Mouse (Mus musculus) heart, embryonic 12.5 days (tissue): ENCODE measurements around the gene Serpinf1. TPM values are rescaled to one million over a fixed set of nuclear protein-coding genes. Genes with fewer than 3 reads are reported as not detected.

Experiments used
- ATAC-seq: fragments of 200-750 bp; cut with Nextera tagmentation; 2 replicates; pipeline ENCODE4 v1.8.0; 2017; ENCODE audit warnings: moderate TSS enrichment, moderate library complexity; ENCODE audit not compliant: insufficient number of reproducible peaks, low FRiP score
- H3K27ac ChIP-seq: fragments of 300-500 bp; sonication (generic); 2 replicates; pipeline ENCODE4 v1.5.1; 2016; ENCODE audit warnings: mild to moderate bottlenecking, moderate library complexity; ENCODE audit not compliant: poor library complexity, severe bottlenecking
- H3K27me3 ChIP-seq: fragments of 300-500 bp; sonication (generic); replicated peaks from 2 replicates; pipeline ENCODE4 v1.6.1; 2016; ENCODE audit warnings: mild to moderate bottlenecking, moderate library complexity
- H3K36me3 ChIP-seq: fragments of 300-500 bp; sonication (generic); 2 replicates; pipeline ENCODE4 v1.6.1; 2016; ENCODE audit warnings: mild to moderate bottlenecking, moderate library complexity
- H3K4me1 ChIP-seq: fragments of 300-500 bp; sonication (generic); replicated peaks from 2 replicates; pipeline ENCODE4 v1.6.1; 2016; ENCODE audit warnings: mild to moderate bottlenecking
- H3K4me2 ChIP-seq: fragments of 300-500 bp; sonication (generic); 2 replicates; pipeline ENCODE4 v1.6.1; 2016; ENCODE audit warnings: mild to moderate bottlenecking, moderate library complexity
- H3K4me3 ChIP-seq: fragments of 300-500 bp; sonication (generic); 2 replicates; pipeline ENCODE4 v1.5.1; 2016; ENCODE audit warnings: mild to moderate bottlenecking
- H3K9ac ChIP-seq: fragments of 300-500 bp; sonication (generic); 2 replicates; pipeline ENCODE4 v1.6.1; 2016; ENCODE audit warnings: mild to moderate bottlenecking, moderate library complexity
- H3K9me3 ChIP-seq: fragments of 300-500 bp; sonication (generic); replicated peaks from 2 replicates; pipeline ENCODE4 v1.6.1; 2016; ENCODE audit warnings: mild to moderate bottlenecking, moderate library complexity
- WGBS: fragments of 180-500 bp; shearing (Covaris S2); methylation state at CpG from one replicate; pipeline ENCODE4 v1.1.7; 2016; 5-methylcytosine and 5-hydroxymethylcytosine counted together
- polyA plus RNA-seq: library from polyadenylated mRNA; unstranded; fragments of >200 nt; fragmentation: Nextera tagmentation; extraction: Ambion mirVana; gene quantifications from 2 replicates; pipeline ENCODE4 v1.2.1, GENCODE M21; 2016

The Serpinf1 gene
- polyA plus RNA-seq, 1 experiment from 2014 or later: 39.7 TPM

- Histone ChIP-seq H3K9ac (peak overlapping the region; percentile 61), H3K36me3 (no peaks in the 10 kb centered on the region), H3K4me1 (peaks cover 20% of the 10 kb centered on the region), H3K4me2 (peak overlapping the region; percentile 60), H3K27ac (0 out of 2 replicates have a peak overlapping the region, but pooled peaks have one; percentile 3), H3K9me3 (no peaks in the 10 kb centered on the region), H3K4me3 (peak overlapping the region; percentile 43), H3K27me3 (no peaks in the 10 kb centered on the region)
- no peak for ATAC-seq
- 49% methylated on average over 6 of the region's 6 CpGs for WGBS
These were observed 1.0 kb downstream of the Serpinf1 start for GRCm38 (mm10) chr11:75421375-75422012.

GRCm38 (mm10) chr11:75420810-75421374 lies 1.6 kb downstream of the Serpinf1 start:
- H3K9ac ChIP-seq: no peak overlapping the region
- ATAC-seq: no peak
- H3K27me3 ChIP-seq: no peaks in the 10 kb centered on the region
- H3K9me3 ChIP-seq: no peaks in the 10 kb centered on the region
- no peak overlapping the region for H3K4me3 ChIP-seq
- H3K36me3 ChIP-seq: no peaks in the 10 kb centered on the region
- no peak overlapping the region for H3K27ac ChIP-seq
- WGBS: 72% methylated on average over 5 of the region's 5 CpGs
- H3K4me1 ChIP-seq: peaks cover 23% of the 10 kb centered on the region
- peak overlapping the region; percentile 60; the same call in 1 of the 2 replicates for H3K4me2 ChIP-seq

DNA sequence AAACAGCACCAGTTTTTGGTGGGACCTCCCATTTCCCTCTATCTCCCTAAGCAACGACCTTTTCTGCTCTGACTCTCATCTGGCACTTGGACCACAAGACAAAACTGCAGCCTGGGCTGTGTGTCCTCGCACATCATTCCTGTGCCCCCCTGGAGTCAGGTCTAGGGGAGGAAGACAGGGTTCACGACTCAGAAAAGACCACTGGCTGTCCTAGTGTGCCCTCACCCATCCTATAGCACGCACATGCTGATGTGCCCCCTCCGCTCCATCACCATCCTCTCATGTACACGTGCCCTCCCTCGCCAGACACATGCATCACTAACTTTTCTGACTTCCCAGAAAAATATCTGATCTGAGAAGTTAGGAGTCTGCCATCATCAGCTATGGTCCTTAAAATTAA lies 2.5 kb downstream of the Serpinf1 start:
- no peak overlapping the region for H3K4me2 ChIP-seq
- ATAC-seq: no peak
- H3K27me3 ChIP-seq: no peaks in the 10 kb centered on the region
- H3K9me3 ChIP-seq: no peaks in the 10 kb centered on the region
- H3K36me3 ChIP-seq: no peaks in the 10 kb centered on the region
- 72% methylated on average over 7 of the region's 7 CpGs for WGBS
- H3K4me1 ChIP-seq: peaks cover 30% of the 10 kb centered on the region
- H3K27ac ChIP-seq: no peak overlapping the region
- H3K4me3 ChIP-seq: no peak overlapping the region
- H3K9ac ChIP-seq: no peak overlapping the region

DNA sequence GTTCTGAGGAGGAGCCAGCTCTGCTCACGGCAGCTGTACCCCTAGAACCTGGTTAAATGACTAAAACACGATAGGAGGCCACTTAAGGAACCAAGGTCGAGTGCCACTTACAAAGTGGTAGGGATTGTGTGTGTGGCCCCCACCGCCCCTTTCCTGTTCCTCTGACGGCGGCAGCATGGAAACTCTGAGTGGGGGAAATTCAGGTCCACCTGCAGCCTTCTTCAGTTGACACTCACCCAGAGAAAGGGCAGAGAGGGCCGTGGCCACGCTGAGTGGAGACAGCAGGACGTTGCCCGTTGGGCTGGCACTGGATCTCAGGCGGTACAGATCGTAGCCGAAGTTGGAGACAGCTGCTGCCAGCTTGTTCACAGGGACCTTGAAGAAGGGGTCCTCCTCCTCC lies 6.5 kb downstream of the Serpinf1 start:
- Histone ChIP-seq H3K4me1 (peaks cover 18% of the 10 kb centered on the region), H3K4me2 (no peak overlapping the region), H3K9me3 (no peaks in the 10 kb centered on the region), H3K4me3 (no peak overlapping the region), H3K36me3 (0 out of 2 replicates have a peak, but pooled peaks cover 4% of the 10 kb centered on the region), H3K9ac (no peak overlapping the region), H3K27ac (no peak overlapping the region), H3K27me3 (no peaks in the 10 kb centered on the region)
- no peak for ATAC-seq
- WGBS: 74% methylated on average over 13 of the region's 13 CpGs

DNA sequence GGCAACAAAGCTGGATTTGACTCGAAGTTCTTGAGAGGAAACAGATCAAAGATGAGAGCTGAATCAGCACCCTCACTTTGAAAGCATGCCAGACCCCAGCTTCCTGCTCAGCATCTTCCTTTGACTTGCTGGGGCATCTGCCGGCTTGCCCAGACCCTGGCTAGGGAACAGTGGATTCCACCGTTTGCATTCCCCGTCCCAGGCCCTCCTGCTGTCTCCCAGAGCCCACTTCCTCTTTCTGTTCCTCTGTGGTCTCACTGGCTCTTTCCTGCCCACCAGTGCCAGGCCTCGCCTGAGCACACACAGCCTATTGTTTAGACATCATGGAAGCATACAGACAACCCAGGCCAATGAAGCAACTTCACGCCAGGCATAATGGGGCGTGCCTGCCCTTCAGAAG lies 7.4 kb downstream of the Serpinf1 start:
- ATAC-seq: no peak

DNA sequence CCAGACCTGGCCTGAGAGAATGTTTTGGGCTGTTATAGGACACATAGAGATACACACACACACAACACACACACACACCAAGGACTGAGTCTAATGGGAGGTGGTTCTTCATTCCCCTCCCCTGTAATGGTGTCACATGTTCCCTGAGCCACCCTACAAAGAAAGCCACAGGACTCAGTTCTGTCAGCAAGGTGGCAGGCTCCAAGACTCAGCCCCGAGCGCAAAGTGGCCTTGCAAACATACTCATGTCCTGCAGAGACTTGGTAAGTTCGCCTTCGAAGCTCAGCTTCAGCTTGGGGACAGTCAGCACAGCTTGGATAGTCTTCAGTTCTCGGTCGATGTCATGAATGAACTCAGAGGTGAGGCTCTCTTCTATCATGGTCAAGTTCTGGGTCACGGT lies 11.9 kb downstream of the Serpinf1 start:
- Histone ChIP-seq H3K4me2 (no peak overlapping the region), H3K4me1 (peaks cover 8% of the 10 kb centered on the region; the same call in 1 of the 2 replicates), H3K27me3 (no peaks in the 10 kb centered on the region), H3K27ac (no peak overlapping the region), H3K4me3 (no peak overlapping the region), H3K36me3 (peaks cover 17% of the 10 kb centered on the region), H3K9ac (no peak overlapping the region), H3K9me3 (no peaks in the 10 kb centered on the region)
- 86% methylated on average over 7 of the region's 7 CpGs for WGBS
- no peak for ATAC-seq

More for the DNA sequence above, 7.4 kb downstream of the Serpinf1 start:
- no peak overlapping the region for H3K4me2 ChIP-seq
- H3K4me1 ChIP-seq: peaks cover 13% of the 10 kb centered on the region
- WGBS: 43% methylated on average over 7 of the region's 7 CpGs
- no peaks in the 10 kb centered on the region for H3K9me3 ChIP-seq
- H3K27ac ChIP-seq: no peak overlapping the region
- no peaks in the 10 kb centered on the region for H3K27me3 ChIP-seq
- no peak overlapping the region for H3K9ac ChIP-seq
- H3K36me3 ChIP-seq: peaks cover 4% of the 10 kb centered on the region; the same call in 1 of the 2 replicates
- H3K4me3 ChIP-seq: no peak overlapping the region

- no peak overlapping the region for H3K27ac ChIP-seq
- no peak for ATAC-seq
- WGBS: 82% methylated on average over 17 of the region's 17 CpGs
- no peaks in the 10 kb centered on the region for H3K27me3 ChIP-seq
- H3K36me3 ChIP-seq: peaks cover 18% of the 10 kb centered on the region
- H3K4me1 ChIP-seq: peaks cover 1% of the 10 kb centered on the region; the same call in 1 of the 2 replicates
- H3K9me3 ChIP-seq: no peaks in the 10 kb centered on the region
- no peak overlapping the region for H3K4me3 ChIP-seq
- no peak overlapping the region for H3K9ac ChIP-seq
- H3K4me2 ChIP-seq: no peak overlapping the region
These were observed 12.6 kb downstream of the Serpinf1 start for GRCm38 (mm10) chr11:75409679-75410575.

GRCm38 (mm10) chr11:75406865-75407264 lies 15.6 kb downstream of the Serpinf1 start:
- Histone ChIP-seq H3K4me1 (peaks cover 18% of the 10 kb centered on the region), H3K27ac (no peak overlapping the region), H3K36me3 (peaks cover 17% of the 10 kb centered on the region), H3K27me3 (no peaks in the 10 kb centered on the region), H3K9ac (no peak overlapping the region), H3K4me3 (no peak overlapping the region), H3K4me2 (no peak overlapping the region), H3K9me3 (no peaks in the 10 kb centered on the region)
- no peak for ATAC-seq
- WGBS: 31% methylated on average over 3 of the region's 3 CpGs

GRCm38 (mm10) chr11:75406104-75406503 lies 16.4 kb downstream of the Serpinf1 start:
- no peaks in the 10 kb centered on the region for H3K27me3 ChIP-seq
- peaks cover 18% of the 10 kb centered on the region for H3K4me1 ChIP-seq
- 55% methylated on average over 4 of the region's 4 CpGs for WGBS
- no peaks in the 10 kb centered on the region for H3K9me3 ChIP-seq
- H3K27ac ChIP-seq: no peak overlapping the region
- no peak for ATAC-seq
- peaks cover 17% of the 10 kb centered on the region for H3K36me3 ChIP-seq
- no peak overlapping the region for H3K9ac ChIP-seq
- H3K4me2 ChIP-seq: no peak overlapping the region
- no peak overlapping the region for H3K4me3 ChIP-seq

- H3K4me1 ChIP-seq: peaks cover 18% of the 10 kb centered on the region
- WGBS: 81% methylated on average over 6 of the region's 6 CpGs
- no peak overlapping the region for H3K27ac ChIP-seq
- no peaks in the 10 kb centered on the region for H3K9me3 ChIP-seq
- peaks cover 26% of the 10 kb centered on the region for H3K36me3 ChIP-seq
- no peak overlapping the region for H3K9ac ChIP-seq
- no peaks in the 10 kb centered on the region for H3K27me3 ChIP-seq
- ATAC-seq: no peak
- H3K4me3 ChIP-seq: no peak overlapping the region
- H3K4me2 ChIP-seq: no peak overlapping the region
These were observed 17.7 kb downstream of the Serpinf1 start for GRCm38 (mm10) chr11:75404801-75405200.
